27 mouse cellular contexts compared by ENCODE assay signal in the genomic region with DNA sequence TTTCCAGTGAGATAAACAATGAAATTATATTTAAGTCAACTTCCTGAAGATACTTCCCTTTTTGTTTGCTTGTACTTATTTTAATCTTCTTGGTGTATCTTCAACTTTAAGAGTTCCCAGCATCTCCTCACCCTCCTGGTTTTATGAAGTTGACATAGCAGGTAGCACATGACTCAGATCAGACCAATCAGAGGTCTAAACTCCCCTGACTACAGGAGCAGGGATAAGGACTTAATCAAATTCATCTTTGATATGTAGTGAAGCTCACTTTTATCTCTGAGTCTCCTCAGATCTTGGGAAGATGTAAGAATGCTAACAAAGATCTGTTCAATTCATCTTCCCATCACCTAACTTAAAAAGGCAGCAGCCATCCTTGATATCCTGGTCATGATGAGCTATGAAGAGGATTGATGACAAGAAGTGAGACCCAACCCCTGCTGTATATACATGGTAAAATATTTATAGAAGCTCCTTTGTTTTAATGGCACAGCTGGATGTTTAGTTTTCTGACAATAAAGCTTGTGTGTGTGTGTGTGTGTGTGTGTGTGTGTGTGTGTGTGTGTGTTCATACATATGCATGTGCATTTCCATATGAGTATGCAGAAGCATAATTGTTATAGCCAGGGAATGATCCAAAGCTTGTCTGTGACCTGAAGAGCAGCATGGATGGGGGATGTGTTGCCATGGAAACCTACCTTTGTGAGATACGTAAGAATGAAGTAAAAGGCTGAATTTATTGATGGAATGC. TPM values are rescaled to one million over a fixed set of nuclear protein-coding genes. Genes with fewer than 3 reads are reported as not detected.
DNase-seq lines count a peak whose midpoint lies in the region; ATAC-seq lines count a peak whose summit lies in the region.
"Had no signal": no experiment of that assay in that cellular context is flagged by ENCODE, and none has a peak within 500 bp of the region (broad histone marks: within the 10 kb centered on the region; RNA-seq: fewer than 3 reads in every experiment).

No protein-coding gene starts in this region.

- no peaks in the 10 kb centered on the region for H3K9me3 ChIP-seq in midbrain, embryonic 11.5 days (ENCODE audit: control insufficient read depth, low read length)
- H3K9me3 ChIP-seq in midbrain, embryonic 10.5 days (replicated peaks): no peaks in the 10 kb centered on the region
- H3K9me3 ChIP-seq in forebrain, embryonic 16.5 days (ENCODE audit: control insufficient read depth, low read length): no peaks in the 10 kb centered on the region
- H3K9me3 ChIP-seq in midbrain, embryonic 14.5 days (ENCODE audit: control insufficient read depth, low read length): no peaks in the 10 kb centered on the region
- H3K9me3 ChIP-seq: limb, embryonic 10.5 days; megakaryocyte, embryonic 14.5 days had no signal

- H3K4me3 ChIP-seq in midbrain, embryonic 11.5 days (ENCODE audit: low read depth, low read length): no peak overlapping the region
- H3K4me3 ChIP-seq in midbrain, embryonic 10.5 days: no peak overlapping the region
- H3K4me3 ChIP-seq in forebrain, embryonic 16.5 days (replicated peaks; ENCODE audit: low read length): no peak overlapping the region
- no peak overlapping the region for H3K4me3 ChIP-seq in midbrain, embryonic 14.5 days (replicated peaks; ENCODE audit: low read depth, low read length)
- H3K4me3 ChIP-seq: limb, embryonic 10.5 days; megakaryocyte, embryonic 14.5 days; myocyte had no signal

- H3K27me3 ChIP-seq in midbrain, embryonic 11.5 days (ENCODE audit: control insufficient read depth, insufficient read depth, low read length): no peaks in the 10 kb centered on the region
- no peaks in the 10 kb centered on the region for H3K27me3 ChIP-seq in midbrain, embryonic 10.5 days (ENCODE audit: low read depth, poor library complexity, severe bottlenecking)
- H3K27me3 ChIP-seq in forebrain, embryonic 16.5 days (replicated peaks; ENCODE audit: control insufficient read depth, insufficient read depth, low read length): no peaks in the 10 kb centered on the region
- no peaks in the 10 kb centered on the region for H3K27me3 ChIP-seq in midbrain, embryonic 14.5 days (ENCODE audit: control insufficient read depth, insufficient read depth, low read length)
- H3K27me3 ChIP-seq: megakaryocyte, embryonic 14.5 days had no signal

- H3K4me2 ChIP-seq in midbrain, embryonic 11.5 days: no peak overlapping the region
- no peak overlapping the region for H3K4me2 ChIP-seq in forebrain, embryonic 16.5 days (ENCODE audit: low read length)
- H3K4me2 ChIP-seq in midbrain, embryonic 14.5 days (ENCODE audit: low read length): no peak overlapping the region

- no peaks in the 10 kb centered on the region; the same call in 1 of the 2 replicates for H3K4me1 ChIP-seq in midbrain, embryonic 11.5 days (ENCODE audit: control insufficient read depth, insufficient read depth, low read length)
- no peaks in the 10 kb centered on the region for H3K4me1 ChIP-seq in midbrain, embryonic 10.5 days
- no peaks in the 10 kb centered on the region; the same call in 1 of the 2 replicates for H3K4me1 ChIP-seq in forebrain, embryonic 16.5 days (replicated peaks; ENCODE audit: control insufficient read depth, insufficient read depth, low read length)
- H3K4me1 ChIP-seq in midbrain, embryonic 14.5 days (ENCODE audit: control insufficient read depth, insufficient read depth, low read length): peaks cover 9% of the 10 kb centered on the region
- H3K4me1 ChIP-seq: megakaryocyte, embryonic 14.5 days had no signal

- 17% methylated on average over 1 of the region's 1 CpGs for WGBS in midbrain, embryonic 11.5 days
- 59% methylated on average over 1 of the region's 1 CpGs for WGBS in midbrain, embryonic 10.5 days
- 4% methylated on average over 1 of the region's 1 CpGs for WGBS in forebrain, embryonic 16.5 days
- 3% methylated on average over 1 of the region's 1 CpGs for WGBS in midbrain, embryonic 14.5 days

- H3K27ac ChIP-seq in midbrain, embryonic 11.5 days (ENCODE audit: low read depth, low read length): no peak overlapping the region
- H3K27ac ChIP-seq in midbrain, embryonic 10.5 days (replicated peaks): no peak overlapping the region
- no peak overlapping the region for H3K27ac ChIP-seq in forebrain, embryonic 16.5 days (ENCODE audit: low read length)
- H3K27ac ChIP-seq in midbrain, embryonic 14.5 days (replicated peaks; ENCODE audit: low read depth, low read length): peak overlapping the region; percentile 65; the same call in 1 of the 2 replicates
- H3K27ac ChIP-seq: limb, embryonic 10.5 days had no signal

- no peak overlapping the region for H3K9ac ChIP-seq in midbrain, embryonic 11.5 days (ENCODE audit: low read length)
- no peak overlapping the region for H3K9ac ChIP-seq in forebrain, embryonic 16.5 days (replicated peaks; ENCODE audit: low read depth, low read length)
- no peak overlapping the region for H3K9ac ChIP-seq in midbrain, embryonic 14.5 days (replicated peaks; ENCODE audit: low read length)
- H3K9ac ChIP-seq: liver, postnatal 0 days had no signal

- ATAC-seq in midbrain, embryonic 11.5 days (ENCODE audit: low FRiP score): peak; percentile 35; the same call in 1 of the 2 replicates
- ATAC-seq in forebrain, embryonic 16.5 days: peak; percentile 58
- ATAC-seq in midbrain, embryonic 14.5 days (ENCODE audit: low FRiP score, low TSS enrichment): peak; percentile 83
- no peak for ATAC-seq in activated CD4-positive, CD25-positive, alpha-beta regulatory T cell, adult 4 months
- ATAC-seq: intestine, embryonic 16.5 days; liver, postnatal 0 days had no signal

- H3K36me3 ChIP-seq in midbrain, embryonic 11.5 days (ENCODE audit: control insufficient read depth, insufficient read depth, low read length): no peaks in the 10 kb centered on the region
- H3K36me3 ChIP-seq in midbrain, embryonic 10.5 days: no peaks in the 10 kb centered on the region
- no peaks in the 10 kb centered on the region for H3K36me3 ChIP-seq in forebrain, embryonic 16.5 days (ENCODE audit: control insufficient read depth, insufficient read depth)
- no peaks in the 10 kb centered on the region for H3K36me3 ChIP-seq in midbrain, embryonic 14.5 days (ENCODE audit: control insufficient read depth, insufficient read depth, low read length)
- H3K36me3 ChIP-seq: limb, embryonic 10.5 days had no signal

- no peak for DNase-seq in midbrain, embryonic 11.5 days (ENCODE audit: low spot score, missing footprints)
- DNase-seq in midbrain, embryonic 10.5 days (ENCODE audit: low spot score): no peak
- peak; percentile 81 for DNase-seq in midbrain, embryonic 14.5 days
- DNase-seq in yolk sac, embryonic 10.5 days (ENCODE audit: low spot score): no peak
- no peak for DNase-seq in layer of hippocampus, adult 9-10 months (ENCODE audit: low spot score)
- DNase-seq: adrenal gland, postnatal 10 days; cerebellum, adult 11 months; cerebellum, postnatal 10 days; embryo, embryonic 11 days; heart, postnatal 36 days; kidney, postnatal 4 days; liver, postnatal 0 days; lung, postnatal 10 days; retina, postnatal 1 day; right cerebral cortex, postnatal 4 days; thymus, adult 2 months had no signal

RNA-seq across cellular contexts. Expression of a gene that starts 28.7 kb away (rescaled TPM):
- 0.14 TPM in 1 of 2 replicates, not detected in the other for polyA plus RNA-seq in midbrain, embryonic 11.5 days (2014; fragmentation: Nextera tagmentation; extraction: Ambion mirVana)
- 0.11 TPM in 2 replicates for polyA plus RNA-seq in midbrain, embryonic 10.5 days (2016; fragmentation: Nextera tagmentation; extraction: Ambion mirVana)
- polyA plus RNA-seq in forebrain, embryonic 16.5 days (2015; fragmentation: Nextera tagmentation; extraction: Ambion mirVana): 0.12 and 0.18 TPM in 2 replicates
- polyA plus RNA-seq in midbrain, embryonic 14.5 days (2014; fragmentation: Nextera tagmentation; extraction: Ambion mirVana): 0.29 TPM in 1 of 2 replicates, not detected in the other
- not detected for polyA plus RNA-seq in activated CD4-positive, CD25-positive, alpha-beta regulatory T cell, adult 4 months (2017; shearing (Covaris generic))
- polyA plus RNA-seq: embryonic facial prominence, embryonic 14.5 days; gonadal fat pad, adult 2 months; heart, embryonic 14.5 days; intestine, embryonic 16.5 days; limb, embryonic 10.5 days; liver, adult 2 months; liver, postnatal 0 days; myocyte; stomach, embryonic 16.5 days; thymus, adult 2 months had no signal
